In the genomic region with DNA sequence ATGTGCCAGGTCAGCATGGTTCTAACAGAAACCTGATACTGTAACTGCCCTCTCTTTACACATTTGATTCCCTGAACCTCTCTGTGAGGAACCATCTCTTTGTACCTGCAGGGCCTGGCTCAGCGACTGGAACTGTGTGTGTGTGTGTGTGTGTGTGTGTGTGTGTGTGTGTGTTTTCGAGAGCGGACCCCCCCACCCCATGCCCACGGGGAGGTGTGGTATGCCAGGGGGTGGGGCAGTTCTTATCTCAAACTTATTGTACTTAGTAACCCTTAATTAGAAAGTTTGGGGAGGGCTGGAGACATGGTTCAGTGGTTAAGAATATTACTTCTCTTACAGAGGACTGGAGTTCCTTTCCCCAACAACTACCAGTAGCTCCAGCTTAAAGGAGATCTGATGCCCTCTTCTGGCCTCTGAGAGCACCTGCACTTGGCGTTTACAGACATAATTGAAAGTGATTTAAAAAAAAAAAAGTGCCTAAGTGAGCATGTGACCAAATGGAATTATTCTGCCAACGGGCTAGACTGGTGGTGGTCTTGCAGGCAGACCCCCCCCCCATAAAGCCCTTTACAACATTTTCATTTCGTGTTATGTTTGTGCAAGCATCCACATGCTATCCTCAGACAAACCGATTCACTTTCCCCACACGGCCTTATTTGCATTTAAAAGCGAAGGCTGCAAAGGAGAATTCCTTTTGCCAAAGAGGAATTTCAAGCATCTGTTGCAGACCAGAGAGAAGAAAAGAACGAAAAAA, we compare ENCODE assay signal across 8 mouse cellular contexts.
DNase-seq lines count a peak whose midpoint lies in the region; ATAC-seq and TF ChIP-seq lines count a peak whose summit lies in the region.

No protein-coding gene starts in this region.

- H3K4me3 ChIP-seq in forebrain, embryonic 14.5 days (ENCODE audit: low read depth, low read length) = peak overlapping the region; percentile 11; the same call in 1 of the 2 replicates
- peak overlapping the region; percentile 22 for H3K4me3 ChIP-seq in hindbrain, embryonic 13.5 days
- H3K4me3 ChIP-seq in lung, postnatal 0 days (ENCODE audit: low read depth, low read length) = peak overlapping the region; percentile 31
- no peak overlapping the region for H3K4me3 ChIP-seq in olfactory bulb, adult 2 months (ENCODE audit: insufficient read depth, low read depth, low read length)

- no peak for TF ChIP-seq POLR2A in olfactory bulb, adult 2 months (IDR thresholded peaks at IDR 0.05; ENCODE audit: insufficient read depth, low read depth, low read length)

- no peak for TF ChIP-seq EP300 in lung, postnatal 0 days (IDR thresholded peaks at IDR 0.05)

- peak overlapping the region; percentile 37; the same call in 1 of the 2 replicates for H3K9ac ChIP-seq in forebrain, embryonic 14.5 days (ENCODE audit: low read length)
- H3K9ac ChIP-seq in hindbrain, embryonic 13.5 days = peak overlapping the region; percentile 43; the same call in 1 of the 2 replicates
- H3K9ac ChIP-seq in lung, postnatal 0 days (replicated peaks; ENCODE audit: low read depth) = no peak overlapping the region

- no peaks in the 10 kb centered on the region for H3K27me3 ChIP-seq in forebrain, embryonic 14.5 days (replicated peaks; ENCODE audit: control insufficient read depth, insufficient read depth, low read length)
- H3K27me3 ChIP-seq in hindbrain, embryonic 13.5 days = no peaks in the 10 kb centered on the region
- no peaks in the 10 kb centered on the region for H3K27me3 ChIP-seq in lung, postnatal 0 days (replicated peaks; ENCODE audit: insufficient read depth, low read length)

- peak; percentile 68 for TF ChIP-seq CTCF in lung, postnatal 0 days (IDR thresholded peaks at IDR 0.05)
- no peak for TF ChIP-seq CTCF in olfactory bulb, adult 2 months (IDR thresholded peaks at IDR 0.05; ENCODE audit: insufficient read depth, low read depth, low read length)

- H3K4me1 ChIP-seq in forebrain, embryonic 14.5 days (ENCODE audit: control insufficient read depth, insufficient read depth, low read length) = peaks cover 6% of the 10 kb centered on the region; the same call in 1 of the 2 replicates
- peaks cover 8% of the 10 kb centered on the region; the same call in 1 of the 2 replicates for H3K4me1 ChIP-seq in hindbrain, embryonic 13.5 days (replicated peaks)
- no peaks in the 10 kb centered on the region for H3K4me1 ChIP-seq in lung, postnatal 0 days (ENCODE audit: insufficient read depth, low read depth, low read length)
- H3K4me1 ChIP-seq in olfactory bulb, adult 2 months (ENCODE audit: control insufficient read depth, insufficient read depth, low read length) = peaks cover 2% of the 10 kb centered on the region; the same call in 1 of the 2 replicates

- peak; percentile 78 for ATAC-seq in forebrain, embryonic 14.5 days
- peak; percentile 72 for ATAC-seq in hindbrain, embryonic 13.5 days (ENCODE audit: low FRiP score)
- peak; percentile 74 for ATAC-seq in lung, postnatal 0 days
- no peak for ATAC-seq in erythroblast, adult 5-6 weeks (replicated peaks; ENCODE audit: low FRiP score, poor library complexity, severe bottlenecking)

- DNase-seq in MN1 (ENCODE audit: low spot score) = peak; percentile 80
- peak; percentile 37 for DNase-seq in c-Kit-positive CD71-positive TER-119-positive erythroid progenitor cells, embryonic 14.5 days (ENCODE audit: low spot score)
- peak; percentile 93 for DNase-seq in forebrain, embryonic 14.5 days (ENCODE audit: low spot score)
- peak; percentile 49 for DNase-seq in layer of hippocampus, adult 9-11 months
- peak; percentile 83 for DNase-seq in lung, postnatal 0 days (ENCODE audit: low spot score)

- 20% methylated on average over 11 of the region's 11 CpGs for WGBS in forebrain, embryonic 14.5 days
- 15% methylated on average over 11 of the region's 11 CpGs for WGBS in hindbrain, embryonic 13.5 days
- WGBS in lung, postnatal 0 days = 13% methylated on average over 10 of the region's 11 CpGs
- WGBS in olfactory bulb, adult 2 months = 6% methylated on average over 9 of the region's 11 CpGs

- peak overlapping the region; percentile 48 for H3K4me2 ChIP-seq in forebrain, embryonic 14.5 days (ENCODE audit: low read length)
- peak overlapping the region; percentile 44 for H3K4me2 ChIP-seq in hindbrain, embryonic 13.5 days
- H3K4me2 ChIP-seq in lung, postnatal 0 days (replicated peaks; ENCODE audit: low read depth, low read length) = peak overlapping the region; percentile 50

- no peaks in the 10 kb centered on the region for H3K36me3 ChIP-seq in forebrain, embryonic 14.5 days (ENCODE audit: control insufficient read depth, insufficient read depth, low read length)
- H3K36me3 ChIP-seq in hindbrain, embryonic 13.5 days = no peaks in the 10 kb centered on the region
- no peaks in the 10 kb centered on the region for H3K36me3 ChIP-seq in lung, postnatal 0 days (ENCODE audit: insufficient read depth, low read length)

- H3K9me3 ChIP-seq in forebrain, embryonic 14.5 days (replicated peaks; ENCODE audit: control insufficient read depth, low read length) = no peaks in the 10 kb centered on the region
- no peaks in the 10 kb centered on the region for H3K9me3 ChIP-seq in hindbrain, embryonic 13.5 days
- H3K9me3 ChIP-seq in lung, postnatal 0 days (ENCODE audit: low read length) = no peaks in the 10 kb centered on the region

- H3K27ac ChIP-seq in forebrain, embryonic 14.5 days (ENCODE audit: low read depth, low read length) = peak overlapping the region; percentile 96
- H3K27ac ChIP-seq in hindbrain, embryonic 13.5 days = peak overlapping the region; percentile 96
- H3K27ac ChIP-seq in lung, postnatal 0 days (ENCODE audit: low read length) = peak overlapping the region; percentile 43; the same call in 1 of the 2 replicates
- H3K27ac ChIP-seq in olfactory bulb, adult 2 months (ENCODE audit: insufficient read depth, low read depth, low read length) = peak overlapping the region; percentile 90

Comparison
In these comparisons a context has a peak if more than half of its experiments do, and no peak if none do; other contexts are left out.
1. DNase-seq: peak in every context shown above with its lines; median percentile 93 in forebrain, embryonic 14.5 days; 83 in lung, postnatal 0 days; 80 in MN1; 49 in layer of hippocampus, adult 9-11 months; 37 in c-Kit-positive CD71-positive TER-119-positive erythroid progenitor cells, embryonic 14.5 days.
2. H3K27ac ChIP-seq: peak in every context shown above with its lines; median percentile 96 in forebrain, embryonic 14.5 days; 96 in hindbrain, embryonic 13.5 days; 90 in olfactory bulb, adult 2 months; 43 in lung, postnatal 0 days.